Mouse (Mus musculus) CH12F3 (cell line): ENCODE results near the gene Brox.

Experiments used
- in situ Hi-C: fragments of 300-500 bp; cut with MboI; formaldehyde crosslinking; loops from 2 replicates; pipeline ENCODE4 v1.14.3; 2020; ENCODE audit warnings: low sequenced_read_pairs

The Brox gene

GRCm38 (mm10) chr1:183272867-183273818, 23.9 kb downstream of the Brox start:
- in situ Hi-C loops, result no loop called here

DNA sequence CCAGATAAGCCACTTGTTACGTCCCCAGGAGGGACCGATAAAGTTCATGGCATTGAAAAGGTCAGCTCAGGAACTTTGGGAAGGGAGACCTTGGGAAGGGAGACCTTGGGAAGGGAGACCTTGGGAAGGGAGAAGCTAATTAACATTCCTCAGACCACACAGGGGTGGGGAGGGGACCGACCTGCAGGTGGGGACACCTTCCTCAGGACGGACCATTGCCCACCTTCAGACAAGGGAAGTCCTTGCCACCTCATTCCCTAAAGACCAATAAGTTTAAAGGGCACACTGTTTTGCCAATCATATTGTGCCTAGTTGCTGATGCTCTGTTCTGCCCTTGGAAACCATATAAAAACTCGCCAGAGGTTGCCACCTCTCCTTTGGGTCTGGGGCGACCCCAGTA, 29.4 kb downstream of the Brox start:
- in situ Hi-C loops, result no loop called here

DNA sequence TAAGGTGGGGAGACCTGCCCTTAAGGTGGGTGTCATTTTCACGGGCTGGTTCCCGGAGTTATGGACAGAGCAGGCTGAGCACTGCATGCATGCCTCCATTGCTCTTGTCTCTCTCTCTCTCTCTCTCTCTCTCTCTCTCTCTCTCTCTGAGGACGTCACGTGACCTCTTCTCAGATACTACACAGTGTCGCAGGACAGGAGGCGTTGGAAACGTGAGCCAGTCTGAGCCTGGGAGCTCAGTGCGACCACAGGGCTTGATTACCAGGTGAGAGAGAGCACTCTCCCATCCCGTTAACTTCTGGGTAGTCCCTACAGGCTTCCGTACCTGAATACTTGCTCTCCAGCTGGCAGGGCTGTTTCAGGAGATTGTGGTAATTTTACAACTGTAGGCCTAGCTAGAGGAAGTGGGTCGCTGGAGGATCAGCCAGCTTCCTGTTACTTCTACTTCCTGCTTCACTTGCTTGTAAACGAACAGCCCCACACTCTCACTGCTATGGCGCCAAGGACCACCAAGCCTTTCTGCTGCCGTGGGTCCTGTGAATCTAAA, 31.1 kb downstream of the Brox start:
- in situ Hi-C loops, result no loop called here

DNA sequence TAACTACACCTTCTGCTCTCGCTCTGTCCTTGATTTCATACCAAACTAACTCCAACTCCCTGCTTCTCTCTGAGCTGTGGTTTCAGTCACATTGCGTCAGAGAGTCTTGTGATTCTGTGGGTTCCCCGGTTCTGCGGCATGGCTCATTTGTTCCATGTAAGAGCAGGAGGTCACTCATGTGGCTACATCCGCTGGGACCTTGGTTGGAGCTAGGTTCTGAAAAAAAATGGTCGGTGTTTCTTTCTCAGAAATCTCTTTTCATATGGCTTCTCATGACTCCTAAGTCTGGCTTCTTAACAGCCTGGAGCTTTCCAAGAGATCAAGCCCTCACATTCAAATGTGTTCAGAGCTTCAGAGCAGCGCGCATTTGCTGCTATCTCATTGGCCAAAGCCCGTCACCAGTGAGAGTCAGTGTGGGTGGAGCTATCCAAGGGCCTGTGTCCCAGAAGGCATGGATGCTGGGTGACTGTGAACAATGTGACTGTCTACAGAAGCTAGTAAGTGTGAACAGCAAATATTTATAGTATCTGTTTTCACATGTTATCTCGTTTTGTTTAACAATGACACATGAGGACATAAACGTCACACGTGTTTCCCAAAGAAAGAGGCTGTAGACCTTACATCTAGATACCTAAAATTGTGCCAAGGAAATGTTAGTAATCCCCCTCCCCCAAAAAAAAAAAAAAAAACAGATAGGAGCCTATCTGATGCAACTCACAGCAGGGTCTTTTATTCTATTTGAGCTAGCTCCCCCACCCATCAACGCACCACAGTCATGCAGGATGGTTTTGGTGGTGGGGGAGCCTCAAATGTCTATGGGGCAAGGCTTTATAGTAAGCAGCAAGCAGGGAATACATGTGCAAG, 32.7 kb downstream of the Brox start:
- in situ Hi-C loops, result no loop called here

DNA sequence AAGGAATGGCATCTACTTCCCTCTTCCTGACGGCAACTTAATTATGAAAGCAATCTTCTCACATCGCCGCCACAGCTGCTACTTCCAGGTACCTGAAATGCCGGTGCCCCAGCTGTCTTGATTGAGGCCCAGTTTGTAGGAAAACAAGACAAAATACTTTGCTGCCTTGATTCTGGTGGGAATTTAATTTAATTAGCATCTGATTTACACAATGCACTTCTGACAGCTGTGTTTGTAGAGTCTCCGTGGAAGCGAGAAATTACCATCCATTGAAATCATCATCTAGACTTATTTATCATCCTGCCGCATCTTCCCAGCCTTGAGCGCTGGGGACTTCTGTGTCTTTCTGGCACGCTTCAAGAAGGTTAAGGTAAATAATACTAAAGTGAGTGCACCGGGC, 44.5 kb downstream of the Brox start:
- in situ Hi-C loops, result no loop called here

DNA sequence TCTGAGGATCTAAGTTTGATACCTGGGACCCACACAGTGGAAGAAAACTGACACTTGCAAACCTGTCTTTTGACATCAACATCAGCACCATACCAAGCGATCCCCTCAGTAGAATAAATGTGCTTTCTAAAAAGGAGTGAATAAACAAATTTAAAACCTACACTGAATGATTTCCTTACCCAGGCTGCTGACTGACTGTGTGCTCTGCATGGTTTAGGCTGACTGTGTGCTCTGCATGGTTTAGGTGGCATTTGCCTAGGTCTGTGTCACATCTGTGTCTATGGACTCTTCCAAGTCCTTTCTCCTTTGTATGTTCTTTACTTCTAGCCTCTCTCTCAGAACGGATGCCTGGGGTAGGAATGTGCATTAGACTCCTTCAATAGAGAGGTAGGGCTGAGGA, 45.3 kb downstream of the Brox start:
- in situ Hi-C loops, result no loop called here

GRCm38 (mm10) chr1:183250612-183251011, 46.5 kb downstream of the Brox start:
- in situ Hi-C loops, result no loop called here

DNA sequence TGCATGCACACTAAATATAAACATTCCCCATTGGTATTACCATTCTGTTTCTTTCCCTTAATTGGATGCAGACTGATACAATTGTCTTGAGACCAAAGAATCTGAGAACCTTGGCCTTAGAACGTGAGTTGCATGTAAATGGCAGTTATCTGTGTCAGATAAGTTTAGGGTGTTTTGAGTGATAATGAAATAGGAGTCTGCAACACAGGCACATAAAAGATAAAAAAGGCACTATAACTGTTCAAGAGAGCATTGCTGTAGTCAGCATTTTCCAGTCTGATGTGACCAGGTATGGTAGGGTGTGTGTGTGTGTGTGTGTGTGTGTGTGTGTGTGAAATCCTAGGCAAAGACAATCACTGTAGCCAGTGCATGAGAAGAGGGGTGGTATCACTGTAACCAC, 48.9 kb downstream of the Brox start:
- in situ Hi-C loops, result loop anchor here (25.0 kb wide), 1 partner anchor 686 kb away; the partner anchor contains the start of gene Capn8

DNA sequence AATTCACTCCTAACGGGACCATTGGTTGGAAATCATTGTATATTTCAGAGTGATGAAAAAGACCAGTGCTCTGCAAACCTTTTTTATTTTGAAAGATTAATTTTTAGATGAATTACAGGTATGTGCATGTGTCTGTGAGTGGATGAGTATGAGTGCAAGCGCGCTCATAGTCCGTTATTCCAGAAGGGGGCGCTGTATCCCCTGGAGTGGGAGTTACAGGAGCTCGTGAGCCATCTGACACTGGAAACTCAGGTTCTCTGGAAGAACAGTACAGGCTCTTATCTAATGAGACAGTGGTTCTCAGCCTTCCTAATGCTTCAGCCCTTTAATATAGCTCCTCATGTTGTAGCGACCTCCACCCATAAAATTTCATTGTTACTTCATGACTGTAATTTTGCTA, 53.8 kb downstream of the Brox start:
- in situ Hi-C loops, result loop anchor here (25.0 kb wide), 1 partner anchor 681 kb away; the partner anchor contains the start of gene Capn8

- in situ Hi-C loops, result loop anchor here (25.0 kb wide), 1 partner anchor 676 kb away; the partner anchor contains the start of gene Capn8
Observed at GRCm38 (mm10) chr1:183237901-183238300, 59.2 kb downstream of the Brox start.

DNA sequence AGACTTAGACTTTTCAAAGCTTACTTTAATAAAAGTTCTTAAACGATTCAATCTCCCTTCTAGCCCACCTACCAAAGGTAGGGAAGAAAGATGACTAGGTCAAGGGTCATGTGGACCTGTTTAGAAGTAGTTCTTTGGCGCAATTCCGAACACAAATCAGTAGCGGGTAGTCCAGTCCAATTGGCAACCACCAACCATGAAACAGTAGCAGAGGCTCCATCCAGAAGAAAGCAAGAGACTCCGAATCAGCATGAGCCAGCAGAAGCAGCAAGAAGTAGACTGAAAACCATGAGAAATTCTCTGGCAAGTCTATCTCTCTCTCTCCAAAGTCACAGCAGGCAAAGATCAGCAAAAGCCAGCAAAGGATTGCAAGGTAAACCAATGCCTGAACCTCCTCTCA, 60.6 kb downstream of the Brox start:
- in situ Hi-C loops, result loop anchor here (25.0 kb wide), 1 partner anchor 674 kb away; the partner anchor contains the start of gene Capn8

GRCm38 (mm10) chr1:183233679-183234174, 63.3 kb downstream of the Brox start:
- in situ Hi-C loops, result loop anchor here (25.0 kb wide), 1 partner anchor 671 kb away; the partner anchor contains the start of gene Capn8

DNA sequence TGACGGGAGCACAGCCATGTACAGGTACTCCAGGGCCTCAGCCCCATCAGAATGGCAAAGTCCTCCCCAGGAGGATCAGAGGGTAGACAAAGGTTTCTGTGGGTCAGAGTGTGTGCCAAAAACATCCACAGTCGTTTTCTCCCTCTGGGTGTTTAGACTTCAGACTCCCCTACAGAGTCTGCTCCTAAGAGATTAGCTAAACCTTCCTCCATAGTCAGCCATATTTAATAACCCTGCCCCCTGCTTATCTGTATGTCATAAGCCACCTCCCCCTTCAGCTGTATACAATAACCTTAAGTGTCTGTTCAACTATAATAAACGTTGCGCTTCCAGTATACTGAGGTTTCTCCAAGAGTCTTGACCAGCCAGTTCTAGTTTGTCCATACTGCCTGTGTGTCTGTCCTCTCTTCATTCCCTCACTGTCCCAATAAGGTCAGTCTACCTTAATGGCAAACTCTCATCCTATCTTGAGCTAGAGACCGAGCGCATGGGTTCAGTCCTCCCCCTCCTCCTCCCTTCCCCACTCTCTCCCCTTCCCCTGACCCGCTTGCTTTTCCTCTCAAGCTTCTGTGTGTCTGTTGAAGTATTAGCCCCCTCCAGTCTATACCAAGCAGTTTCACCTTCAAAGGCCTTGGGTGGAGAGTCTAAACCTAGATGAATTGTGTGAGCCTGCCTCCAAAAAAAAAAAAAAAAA, 63.9 kb downstream of the Brox start:
- in situ Hi-C loops, result loop anchor here (25.0 kb wide), 1 partner anchor 671 kb away; the partner anchor contains the start of gene Capn8

GRCm38 (mm10) chr1:183227469-183227868, 69.6 kb downstream of the Brox start:
- in situ Hi-C loops, result loop anchor here (25.0 kb wide), 1 partner anchor 665 kb away; the partner anchor contains the start of gene Capn8
